Mouse (Mus musculus) CH12.LX (cell line): ENCODE measurements at regions not wholly inside any gene's neighbourhood (a gene's known extent, or its start where the extent isn't known, plus 50 kb on each side); places are given as distances from the start of the nearest gene placed in this dataset.

Experiments used
- DNase-seq: peaks from one replicate; pipeline ENCODE4 v3.0.0-alpha.2; 2013; ENCODE audit errors: extremely low read depth
- H3K27ac ChIP-seq: 2 replicates; pipeline ENCODE4 v1.5.1; 2012; ENCODE audit warnings: low read depth, mild to moderate bottlenecking, control low read depth, moderate library complexity; ENCODE audit not compliant: insufficient read depth
- H3K27me3 ChIP-seq: replicated peaks from 2 replicates; pipeline ENCODE3; 2012; ENCODE audit warnings: inconsistent platforms
- H3K36me3 ChIP-seq, 2 experiments: replicated peaks in 1 of 2; 2 replicates each; pipeline versions ENCODE3 to v1.6.1; 2012; ENCODE audit warnings: inconsistent platforms in 1 of 2, low read length in 1 of 2, mild to moderate bottlenecking in 1 of 2, mixed read lengths in 1 of 2, moderate library complexity in 1 of 2; ENCODE audit not compliant: control insufficient read depth in 1 of 2, insufficient read depth in 1 of 2
- H3K4me1 ChIP-seq, 2 experiments: 2 replicates each; pipeline ENCODE4 v1.6.1; 2012; ENCODE audit warnings: inconsistent platforms in 1 of 2, moderate library complexity in 1 of 2; ENCODE audit not compliant: insufficient read depth in 2 of 2, control insufficient read depth in 1 of 2
- H3K4me2 ChIP-seq: 2 replicates; pipeline ENCODE4 v1.6.1; 2012; ENCODE audit warnings: low read depth, mild to moderate bottlenecking, control low read depth; ENCODE audit not compliant: poor library complexity, insufficient read depth, severe bottlenecking
- H3K4me3 ChIP-seq, 3 experiments: fragments of 150-350 bp in 1 of 3; sonication (generic) in 1 of 3; replicated peaks in 1 of 3; 2 replicates each; pipeline versions ENCODE3 to v1.5.1; 2011 to 2012; ENCODE audit warnings: low read depth in 2 of 3, low read length in 2 of 3, mild to moderate bottlenecking in 2 of 3, moderate library complexity in 2 of 3, control low read depth in 1 of 3, improper control_type of control experiment in 1 of 3, inconsistent platforms in 1 of 3, mixed read lengths in 1 of 3; ENCODE audit not compliant: poor library complexity in 1 of 3
- H3K79me2 ChIP-seq: replicated peaks from 2 replicates; pipeline ENCODE4 v1.6.1; 2012; ENCODE audit warnings: mild to moderate bottlenecking, moderate library complexity; ENCODE audit not compliant: control insufficient read depth, poor library complexity, insufficient read depth, severe bottlenecking; ENCODE audit errors: extremely low read depth
- H3K9ac ChIP-seq: 2 replicates; pipeline ENCODE4 v1.6.1; 2012; ENCODE audit warnings: low read depth, mild to moderate bottlenecking, control low read depth, moderate library complexity; ENCODE audit not compliant: insufficient read depth
- H3K9me3 ChIP-seq: replicated peaks from 2 replicates; pipeline ENCODE3; 2012; ENCODE audit warnings: low read length, inconsistent platforms, mixed read lengths
- BHLHE40 ChIP-seq: IDR thresholded peaks from 2 replicates; pipeline ENCODE4 v1.6.1; 2011; ENCODE audit warnings: mild to moderate bottlenecking, low read depth, low read length, improper control_type of control experiment
- CHD1 ChIP-seq: IDR thresholded peaks from 2 replicates; pipeline ENCODE4 v1.6.1; 2012; ENCODE audit warnings: low read depth, low read length, improper control_type of control experiment, inconsistent platforms
- CHD2 ChIP-seq: IDR thresholded peaks from 2 replicates; pipeline ENCODE4 v1.6.1; 2011; ENCODE audit warnings: low read length, improper control_type of control experiment
- E2F4 ChIP-seq: IDR thresholded peaks from 2 replicates; pipeline ENCODE4 v1.6.1; 2011; ENCODE audit warnings: low read depth, low read length, improper control_type of control experiment; ENCODE audit not compliant: insufficient replicate concordance
- ETS1 ChIP-seq: conservative IDR thresholded peaks from 2 replicates; pipeline ENCODE4 v1.6.1; 2012; ENCODE audit warnings: low read depth, mild to moderate bottlenecking, inconsistent platforms, low read length, improper control_type of control experiment, moderate library complexity
- GABPA ChIP-seq: IDR thresholded peaks from 2 replicates; pipeline ENCODE4 v1.6.1; 2012; ENCODE audit warnings: low read depth, low read length, improper control_type of control experiment, inconsistent platforms; ENCODE audit not compliant: insufficient replicate concordance
- JUND ChIP-seq: conservative IDR thresholded peaks from 2 replicates; pipeline ENCODE4 v1.6.1; 2011; ENCODE audit warnings: low read depth, low read length, improper control_type of control experiment
- MAX ChIP-seq: IDR thresholded peaks from 2 replicates; pipeline ENCODE4 v1.6.1; 2011; ENCODE audit warnings: low read length, improper control_type of control experiment
- MYC ChIP-seq: IDR thresholded peaks from 2 replicates; pipeline ENCODE4 v1.6.1; 2011; ENCODE audit warnings: low read depth, mild to moderate bottlenecking, improper control_type of control experiment, low read length
- PAX5 ChIP-seq: IDR thresholded peaks from 2 replicates; pipeline ENCODE4 v1.6.1; 2012; ENCODE audit warnings: low read length, inconsistent platforms, mixed read lengths
- POLR2A ChIP-seq: IDR thresholded peaks from 2 replicates; pipeline ENCODE4 v1.6.1; 2011; ENCODE audit warnings: low read depth, mild to moderate bottlenecking, improper control_type of control experiment, low read length
- POLR2AphosphoS2 ChIP-seq: IDR thresholded peaks from 2 replicates; pipeline ENCODE4 v1.6.1; 2011; ENCODE audit warnings: low read depth, low read length, improper control_type of control experiment
- RAD21 ChIP-seq: IDR thresholded peaks from 2 replicates; pipeline ENCODE4 v1.6.1; 2011; ENCODE audit warnings: low read depth, mild to moderate bottlenecking, low read length, improper control_type of control experiment, moderate library complexity
- SIN3A ChIP-seq: IDR thresholded peaks from 2 replicates; pipeline ENCODE4 v1.6.1; 2012; ENCODE audit warnings: low read length, improper control_type of control experiment, inconsistent platforms
- SMC3 ChIP-seq: IDR thresholded peaks from 2 replicates; pipeline ENCODE4 v1.6.1; 2011; ENCODE audit warnings: low read depth, low read length, improper control_type of control experiment
- TCF12 ChIP-seq: IDR thresholded peaks from 2 replicates; pipeline ENCODE4 v1.6.1; 2014; ENCODE audit warnings: low read depth, mild to moderate bottlenecking, inconsistent platforms, low read length, improper control_type of control experiment
- USF1 ChIP-seq: IDR thresholded peaks from 2 replicates; pipeline ENCODE4 v1.6.1; 2014; ENCODE audit warnings: low read depth, mild to moderate bottlenecking, inconsistent platforms, low read length, improper control_type of control experiment
- USF2 ChIP-seq: conservative IDR thresholded peaks from 2 replicates; pipeline ENCODE4 v1.6.1; 2011; ENCODE audit warnings: low read depth, low read length, improper control_type of control experiment
- dilution Hi-C: fragments of 300-500 bp; cut with MboI; formaldehyde crosslinking; loops from 2 replicates; pipeline ENCODE4 v1.14.3; 2020; ENCODE audit warnings: low sequenced_read_pairs; ENCODE audit not compliant: extremely low pct_unique_long_range_greater_than_20kb, extremely low pct_ligation_motif_present
- in situ Hi-C: fragments of 300-500 bp; cut with MboI; formaldehyde crosslinking; loops from 3 replicates; pipeline ENCODE4 v1.14.3; 2019; ENCODE audit warnings: low sequenced_read_pairs, low pct_ligation_motif_present, low pct_unique_long_range_greater_than_20kb, mixed read lengths

DNA sequence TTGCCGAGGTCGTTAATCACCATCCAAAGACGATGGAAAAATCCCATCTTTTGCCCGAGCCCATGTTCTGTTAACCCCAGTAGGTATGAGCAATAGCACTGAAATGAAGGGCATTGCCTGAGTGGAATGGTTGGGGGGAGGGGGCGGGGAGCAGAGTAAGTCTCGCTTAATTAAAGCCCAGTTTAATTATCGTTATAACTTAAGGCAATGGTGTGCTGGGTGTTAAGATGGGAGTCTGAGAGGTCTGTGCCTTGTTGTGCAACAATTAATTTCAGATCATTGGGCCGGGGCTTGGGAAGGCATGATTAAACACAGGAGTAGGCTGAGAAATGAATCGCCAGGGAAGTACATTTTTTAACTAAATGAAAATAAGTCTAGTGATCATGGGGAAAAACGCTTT is 689.6 kb upstream of the Gm19410 start:
- no peak for DNase-seq
- in situ Hi-C loops, result no loop called here
- no peak overlapping the region for H3K9ac ChIP-seq
- no peak overlapping the region for H3K27ac ChIP-seq
- H3K79me2 ChIP-seq, result no peaks in the 10 kb centered on the region
- H3K9me3 ChIP-seq, result no peaks in the 10 kb centered on the region
- dilution Hi-C loops, result no loop called here
- peaks cover 0 to 3% of the 10 kb centered on the region in 2 experiments; a peak in 2 of 4 replicates for H3K4me1 ChIP-seq
- no peak for TF ChIP-seq CHD2
- TF ChIP-seq USF1, result no peak
- no peak for TF ChIP-seq GABPA
- TF ChIP-seq RAD21, result no peak
- no peak for TF ChIP-seq BHLHE40
- TF ChIP-seq MAX, result no peak
- TF ChIP-seq USF2, result no peak
- TF ChIP-seq TCF12, result no peak
- TF ChIP-seq ETS1, result no peak
- no peak for TF ChIP-seq JUND
- no peak for TF ChIP-seq POLR2AphosphoS2
- no peak for TF ChIP-seq PAX5
- H3K27me3 ChIP-seq, result no peaks in the 10 kb centered on the region
- H3K36me3 ChIP-seq, result no peaks in the 10 kb centered on the region
- no peak overlapping the region for H3K4me3 ChIP-seq
- H3K4me2 ChIP-seq, result no peak overlapping the region

DNA sequence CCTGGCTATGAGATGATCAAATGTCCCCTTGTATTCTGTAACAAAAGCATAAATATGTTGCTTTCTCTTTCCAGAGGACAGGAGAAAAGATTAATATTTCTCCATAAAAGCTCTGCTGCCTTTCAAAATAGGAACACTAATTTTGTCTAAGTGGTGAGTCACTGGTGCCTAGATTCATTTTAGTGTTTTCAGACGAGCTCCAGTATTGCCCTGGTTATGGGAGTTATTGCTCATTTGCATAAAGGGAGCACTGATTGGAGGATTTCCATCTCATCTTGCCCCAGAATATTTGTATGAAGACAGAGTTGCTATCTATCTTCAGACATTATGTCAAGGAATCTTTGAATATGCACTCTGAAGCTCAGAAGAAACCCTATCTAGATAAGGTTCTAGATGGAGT is 682.4 kb upstream of the Gm19410 start:
- H3K27ac ChIP-seq, result no peak overlapping the region
- no peak overlapping the region for H3K9ac ChIP-seq
- no peak for DNase-seq
- no peaks in the 10 kb centered on the region for H3K4me1 ChIP-seq
- in situ Hi-C loops (no loop called here), dilution Hi-C loops (no loop called here)
- no peaks in the 10 kb centered on the region for H3K36me3 ChIP-seq
- no peaks in the 10 kb centered on the region for H3K79me2 ChIP-seq
- no peak overlapping the region for H3K4me2 ChIP-seq
- no peak overlapping the region for H3K4me3 ChIP-seq
- H3K27me3 ChIP-seq, result no peaks in the 10 kb centered on the region
- TF ChIP-seq E2F4 (no peak), POLR2A (no peak), SMC3 (no peak), MYC (no peak), USF1 (no peak), POLR2AphosphoS2 (no peak), CHD1 (no peak), GABPA (no peak), SIN3A (no peak)
- no peaks in the 10 kb centered on the region for H3K9me3 ChIP-seq
